ENCODE assay signal across 19 mouse cellular contexts in genomic region chr9:56716565-56716964, GRCm38 (mm10).
DNase-seq lines count a peak whose midpoint lies in the region; ATAC-seq lines count a peak whose summit lies in the region.
"Had no signal": no experiment of that assay in that cellular context is flagged by ENCODE, and none has a peak within 500 bp of the region (broad histone marks: within the 10 kb centered on the region; RNA-seq: fewer than 3 reads in every experiment).

No protein-coding gene starts in this region.

- no peaks in the 10 kb centered on the region for H3K9me3 ChIP-seq in midbrain, embryonic 14.5 days (ENCODE audit: control insufficient read depth, low read length)
- H3K9me3 ChIP-seq in heart, embryonic 12.5 days (replicated peaks): no peaks in the 10 kb centered on the region
- H3K9me3 ChIP-seq: embryonic facial prominence, embryonic 12.5 days; forebrain, embryonic 15.5 days; heart, embryonic 10.5 days; heart, embryonic 15.5 days; hindbrain, embryonic 13.5 days had no signal

- H3K4me3 ChIP-seq in midbrain, embryonic 14.5 days (replicated peaks; ENCODE audit: low read depth, low read length): no peak overlapping the region
- H3K4me3 ChIP-seq in heart, embryonic 12.5 days: no peak overlapping the region
- H3K4me3 ChIP-seq: embryonic facial prominence, embryonic 12.5 days; forebrain, embryonic 15.5 days; heart, embryonic 10.5 days; heart, embryonic 15.5 days; hindbrain, embryonic 13.5 days had no signal

- peak; percentile 31 for DNase-seq in left cerebral cortex, postnatal 4 days
- no peak for DNase-seq in left cerebral cortex, postnatal 14 days (ENCODE audit: low spot score in 2 of 2)
- DNase-seq in cerebellum, adult 18-20 months: peak; percentile 34 to 35
- peak; percentile 30 for DNase-seq in cerebellum, adult 8-10 months
- peak; percentile 43 to 50 for DNase-seq in cerebellum, postnatal 25 days
- DNase-seq in midbrain, embryonic 14.5 days: no peak
- no peak for DNase-seq in layer of hippocampus, postnatal 10 days (ENCODE audit: low spot score in 2 of 2)
- DNase-seq: adrenal gland, adult 2 months; adrenal gland, postnatal 25 days; gastrocnemius, postnatal 10 days; heart, adult 18-20 months; heart, postnatal 14 days had no signal

- H3K4me2 ChIP-seq in midbrain, embryonic 14.5 days (ENCODE audit: low read length): no peak overlapping the region
- H3K4me2 ChIP-seq in heart, embryonic 12.5 days: no peak overlapping the region
- H3K4me2 ChIP-seq: embryonic facial prominence, embryonic 12.5 days; forebrain, embryonic 15.5 days; heart, embryonic 15.5 days; hindbrain, embryonic 13.5 days had no signal

- H3K27me3 ChIP-seq in midbrain, embryonic 14.5 days (ENCODE audit: control insufficient read depth, insufficient read depth, low read length): no peaks in the 10 kb centered on the region
- peaks cover 16% of the 10 kb centered on the region; the same call in 1 of the 2 replicates for H3K27me3 ChIP-seq in heart, embryonic 12.5 days (replicated peaks)
- H3K27me3 ChIP-seq: embryonic facial prominence, embryonic 12.5 days had no signal

- H3K9ac ChIP-seq in midbrain, embryonic 14.5 days (replicated peaks; ENCODE audit: low read length): no peak overlapping the region
- H3K9ac ChIP-seq in heart, embryonic 12.5 days: no peak overlapping the region
- H3K9ac ChIP-seq: embryonic facial prominence, embryonic 12.5 days; forebrain, embryonic 15.5 days; heart, embryonic 15.5 days; hindbrain, embryonic 13.5 days had no signal

- no peak overlapping the region for H3K27ac ChIP-seq in midbrain, embryonic 14.5 days (replicated peaks; ENCODE audit: low read depth, low read length)
- H3K27ac ChIP-seq in heart, embryonic 12.5 days (ENCODE audit: poor library complexity, severe bottlenecking): no peak overlapping the region
- H3K27ac ChIP-seq: embryonic facial prominence, embryonic 12.5 days; forebrain, embryonic 15.5 days; heart, embryonic 10.5 days; heart, embryonic 15.5 days; hindbrain, embryonic 13.5 days; hindbrain, postnatal 0 days had no signal

- ATAC-seq in midbrain, embryonic 14.5 days (ENCODE audit: low FRiP score, low TSS enrichment): no peak
- ATAC-seq in heart, embryonic 12.5 days (ENCODE audit: insufficient number of reproducible peaks, low FRiP score): no peak
- ATAC-seq: forebrain, embryonic 15.5 days had no signal

- H3K4me1 ChIP-seq in midbrain, embryonic 14.5 days (ENCODE audit: control insufficient read depth, insufficient read depth, low read length): no peaks in the 10 kb centered on the region
- H3K4me1 ChIP-seq in heart, embryonic 12.5 days (replicated peaks): peaks cover 8% of the 10 kb centered on the region
- H3K4me1 ChIP-seq: embryonic facial prominence, embryonic 12.5 days; forebrain, embryonic 15.5 days had no signal

- H3K36me3 ChIP-seq in midbrain, embryonic 14.5 days (ENCODE audit: control insufficient read depth, insufficient read depth, low read length): no peaks in the 10 kb centered on the region
- no peaks in the 10 kb centered on the region for H3K36me3 ChIP-seq in heart, embryonic 12.5 days
- H3K36me3 ChIP-seq: embryonic facial prominence, embryonic 12.5 days; forebrain, embryonic 15.5 days; heart, embryonic 10.5 days; heart, embryonic 15.5 days; hindbrain, embryonic 13.5 days had no signal

- intact Hi-C loops in left cerebral cortex, postnatal 4 days (cut with DNase I): no loop called here
- intact Hi-C loops in left cerebral cortex, postnatal 14 days (cut with DNase I): no loop called here

- 87% methylated on average over 3 of the region's 3 CpGs for WGBS in midbrain, embryonic 14.5 days
- 81% methylated on average over 3 of the region's 3 CpGs for WGBS in heart, embryonic 12.5 days

Comparison
In these comparisons a context has a peak if more than half of its experiments do, and no peak if none do; other contexts are left out.
1. DNase-seq: peak in left cerebral cortex, postnatal 4 days (single experiment), cerebellum, adult 18-20 months (2 of 2), cerebellum, adult 8-10 months (single experiment) and cerebellum, postnatal 25 days (2 of 2); none in left cerebral cortex, postnatal 14 days (0 of 2), midbrain, embryonic 14.5 days (single experiment) and layer of hippocampus, postnatal 10 days (0 of 2).